Mouse (Mus musculus): ENCODE measurements at regions not wholly inside any gene's neighbourhood (a gene's known extent, or its start where the extent isn't known, plus 50 kb on each side); places are given as distances from the start of the nearest gene placed in this dataset.

- Histone ChIP-seq H3K4me2 (peak overlapping the region; percentile 25), H3K27me3 (peaks cover 23% of the 10 kb centered on the region; the same call in 1 of the 2 replicates), H3K9ac (no peak overlapping the region), H3K36me3 (replicated peaks) (no peaks in the 10 kb centered on the region), H3K9me3 (replicated peaks) (no peaks in the 10 kb centered on the region), H3K4me3 (replicated peaks) (no peak overlapping the region), H3K27ac (replicated peaks) (no peak overlapping the region), H3K4me1 (replicated peaks) (no peaks in the 10 kb centered on the region)
- 22% methylated on average over 31 of the region's 42 CpGs for WGBS (ENCODE audit: insufficient replicate concordance)
- no peak for ATAC-seq (ENCODE audit: insufficient read depth)
Observed at GRCm38 (mm10) chrX:53976273-53977135, 179.0 kb upstream of the Xlr start.

- WGBS (ENCODE audit: insufficient replicate concordance) = 17% methylated on average over 27 of the region's 28 CpGs
- Histone ChIP-seq H3K36me3 (replicated peaks) (no peaks in the 10 kb centered on the region), H3K9me3 (replicated peaks) (no peaks in the 10 kb centered on the region), H3K27me3 (peaks cover 23% of the 10 kb centered on the region; the same call in 1 of the 2 replicates), H3K4me2 (peak overlapping the region; percentile 25), H3K4me3 (replicated peaks) (no peak overlapping the region), H3K4me1 (replicated peaks) (no peaks in the 10 kb centered on the region), H3K27ac (replicated peaks) (no peak overlapping the region), H3K9ac (no peak overlapping the region)
- ATAC-seq (ENCODE audit: insufficient read depth) = no peak
Observed at GRCm38 (mm10) chrX:53975545-53976272, 178.2 kb upstream of the Xlr start.

GRCm38 (mm10) chrX:53974732-53975544, 177.4 kb upstream of the Xlr start:
- no peak overlapping the region for H3K4me3 ChIP-seq (replicated peaks)
- no peak for ATAC-seq (ENCODE audit: insufficient read depth)

More at GRCm38 (mm10) chrX:53974732-53975544, 177.4 kb upstream of the Xlr start:
- no peak overlapping the region for H3K27ac ChIP-seq (replicated peaks)
- WGBS (ENCODE audit: insufficient replicate concordance) = 15% methylated on average over 51 of the region's 52 CpGs
- peak overlapping the region; percentile 20 for H3K4me2 ChIP-seq
- H3K9me3 ChIP-seq (replicated peaks) = no peaks in the 10 kb centered on the region
- H3K36me3 ChIP-seq (replicated peaks) = no peaks in the 10 kb centered on the region
- peaks cover 23% of the 10 kb centered on the region; the same call in 1 of the 2 replicates for H3K27me3 ChIP-seq
- no peak overlapping the region for H3K9ac ChIP-seq
- H3K4me1 ChIP-seq (replicated peaks) = no peaks in the 10 kb centered on the region

All from liver, embryonic 15.5 days (tissue).